9 mouse cellular contexts compared by ENCODE assay signal in the genomic region with DNA sequence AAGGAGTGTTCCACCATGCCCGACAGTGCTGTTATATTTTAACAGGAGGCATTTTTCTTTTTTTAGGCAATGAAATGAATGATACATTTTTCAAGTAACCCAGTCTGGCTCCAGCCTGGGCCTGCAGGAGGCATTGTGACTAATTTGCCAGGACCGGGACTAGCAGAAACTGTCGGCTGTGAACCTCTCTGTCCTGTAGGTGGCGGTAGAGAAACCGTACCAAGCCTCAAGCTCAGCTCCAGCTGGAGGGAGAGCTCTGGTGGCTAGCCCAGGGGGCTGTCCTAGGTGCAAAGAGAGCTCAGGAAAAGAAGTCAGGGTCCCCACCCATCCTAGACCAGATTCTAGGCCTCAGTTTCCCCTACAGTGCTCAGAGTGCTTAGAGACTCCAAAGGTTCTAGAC. TPM values are rescaled to one million over a fixed set of nuclear protein-coding genes. Genes with fewer than 3 reads are reported as not detected.
A peak's percentile ranks its signal among the peaks of the same experiment; 100 is the strongest.
DNase-seq lines count a peak whose midpoint lies in the region; ATAC-seq and TF ChIP-seq lines count a peak whose summit lies in the region.
"Had no signal": no experiment of that assay in that cellular context is flagged by ENCODE, and none has a peak within 500 bp of the region (broad histone marks: within the 10 kb centered on the region; RNA-seq: fewer than 3 reads in every experiment).

No protein-coding gene starts in this region.

- H3K27me3 ChIP-seq in embryonic facial prominence, embryonic 11.5 days (ENCODE audit: control insufficient read depth, insufficient read depth, low read length), result no peaks in the 10 kb centered on the region
- no peaks in the 10 kb centered on the region for H3K27me3 ChIP-seq in kidney, embryonic 15.5 days
- no peaks in the 10 kb centered on the region for H3K27me3 ChIP-seq in liver, adult 2 months (ENCODE audit: control insufficient read depth, insufficient read depth, low read length)
- H3K27me3 ChIP-seq in neural tube, embryonic 13.5 days, result no peaks in the 10 kb centered on the region

- no peaks in the 10 kb centered on the region for H3K36me3 ChIP-seq in embryonic facial prominence, embryonic 11.5 days (replicated peaks; ENCODE audit: control insufficient read depth, insufficient read depth, low read depth, low read length)
- no peaks in the 10 kb centered on the region for H3K36me3 ChIP-seq in kidney, embryonic 15.5 days
- no peaks in the 10 kb centered on the region for H3K36me3 ChIP-seq in liver, adult 2 months (ENCODE audit: control insufficient read depth, insufficient read depth, low read length)
- no peaks in the 10 kb centered on the region for H3K36me3 ChIP-seq in neural tube, embryonic 13.5 days

- peak; percentile 95 for TF ChIP-seq CTCF in liver, adult 2 months (IDR thresholded peaks at IDR 0.05; ENCODE audit: low read depth, low read length)

- no peak overlapping the region for H3K27ac ChIP-seq in embryonic facial prominence, embryonic 11.5 days (replicated peaks; ENCODE audit: low read depth, low read length)
- no peak overlapping the region for H3K27ac ChIP-seq in kidney, embryonic 15.5 days
- H3K27ac ChIP-seq in liver, adult 2 months (replicated peaks; ENCODE audit: insufficient read depth, low read depth, low read length), result no peak overlapping the region
- no peak overlapping the region for H3K27ac ChIP-seq in neural tube, embryonic 13.5 days (replicated peaks)

- H3K9ac ChIP-seq in embryonic facial prominence, embryonic 11.5 days (replicated peaks; ENCODE audit: low read length), result no peak overlapping the region
- H3K9ac ChIP-seq in kidney, embryonic 15.5 days, result no peak overlapping the region
- H3K9ac ChIP-seq in liver, adult 2 months (ENCODE audit: low read depth, low read length), result no peak overlapping the region
- H3K9ac ChIP-seq in neural tube, embryonic 13.5 days, result 0 out of 2 replicates have a peak overlapping the region, but pooled peaks have one; percentile 22

- H3K4me2 ChIP-seq in embryonic facial prominence, embryonic 11.5 days (ENCODE audit: low read depth, low read length), result no peak overlapping the region
- no peak overlapping the region for H3K4me2 ChIP-seq in kidney, embryonic 15.5 days
- no peak overlapping the region for H3K4me2 ChIP-seq in neural tube, embryonic 13.5 days

- no peak overlapping the region for H3K4me3 ChIP-seq in embryonic facial prominence, embryonic 11.5 days (ENCODE audit: low read depth, low read length)
- no peak overlapping the region for H3K4me3 ChIP-seq in kidney, embryonic 15.5 days (replicated peaks)
- H3K4me3 ChIP-seq in liver, adult 2 months (ENCODE audit: insufficient read depth, low read depth, low read length), result no peak overlapping the region
- no peak overlapping the region for H3K4me3 ChIP-seq in neural tube, embryonic 13.5 days
- H3K4me3 ChIP-seq: erythroblast, embryonic 14.5 days had no signal

- no peaks in the 10 kb centered on the region for H3K79me2 ChIP-seq in liver, adult 2 months (ENCODE audit: control insufficient read depth, insufficient read depth, low read length)

- peak; percentile 87 for DNase-seq in CD4-positive helper T cell, adult 2 months (ENCODE audit: low read depth, low spot score)
- DNase-seq in adrenal gland, postnatal 25 days, result peak; percentile 73
- DNase-seq in embryonic facial prominence, embryonic 11.5 days (ENCODE audit: low spot score), result peak; percentile 95
- DNase-seq in heart, adult 8-10 months (ENCODE audit: low spot score), result peak; percentile 90
- peak; percentile 69 for DNase-seq in liver, adult 2 months (ENCODE audit: extremely low read depth, low read depth, low spot score)
- DNase-seq in telencephalon, adult 2 months (ENCODE audit: low read depth, low spot score), result peak; percentile 60

- WGBS in embryonic facial prominence, embryonic 11.5 days, result 3% methylated on average over 5 of the region's 5 CpGs
- WGBS in kidney, embryonic 15.5 days, result 2% methylated on average over 5 of the region's 5 CpGs
- WGBS in liver, adult 2 months, result 0% methylated on average over 5 of the region's 5 CpGs
- WGBS in neural tube, embryonic 13.5 days, result 4% methylated on average over 5 of the region's 5 CpGs

- H3K4me1 ChIP-seq in embryonic facial prominence, embryonic 11.5 days (ENCODE audit: control insufficient read depth, insufficient read depth, low read length), result no peaks in the 10 kb centered on the region
- H3K4me1 ChIP-seq in kidney, embryonic 15.5 days, result peaks cover 10% of the 10 kb centered on the region
- peaks cover 3% of the 10 kb centered on the region; the same call in 1 of the 2 replicates for H3K4me1 ChIP-seq in liver, adult 2 months (ENCODE audit: control insufficient read depth, insufficient read depth, low read length)
- no peaks in the 10 kb centered on the region for H3K4me1 ChIP-seq in neural tube, embryonic 13.5 days (replicated peaks)

- no peaks in the 10 kb centered on the region for H3K9me3 ChIP-seq in embryonic facial prominence, embryonic 11.5 days (replicated peaks; ENCODE audit: control insufficient read depth, low read length)
- no peaks in the 10 kb centered on the region for H3K9me3 ChIP-seq in kidney, embryonic 15.5 days (replicated peaks)
- H3K9me3 ChIP-seq in neural tube, embryonic 13.5 days, result no peaks in the 10 kb centered on the region

- TF ChIP-seq POLR2A in liver, adult 2 months (IDR thresholded peaks at IDR 0.05; ENCODE audit: extremely low read depth, insufficient read depth, low read length), result no peak

- no peak for ATAC-seq in embryonic facial prominence, embryonic 11.5 days (replicated peaks; ENCODE audit: insufficient number of reproducible peaks, low FRiP score, low TSS enrichment, low read depth)
- 0 out of 2 replicates have a peak, but pooled peaks have one; percentile 17 for ATAC-seq in kidney, embryonic 15.5 days (replicated peaks; ENCODE audit: low FRiP score)
- ATAC-seq in neural tube, embryonic 13.5 days (ENCODE audit: low read depth), result peak; percentile 55

RNA-seq across cellular contexts. Expression of gene Slc25a25, which starts 37.4 kb away (rescaled TPM):
- total RNA-seq in adrenal gland, postnatal 25 days (2021), result 16.4 and 28.0 TPM in 2 replicates
- polyA plus RNA-seq in embryonic facial prominence, embryonic 11.5 days (2014; fragmentation: Nextera tagmentation; extraction: Ambion mirVana), result 20.6 and 21.7 TPM in 2 replicates
- 1 to 10 TPM; 6.4 to 7.8 (median 7.0) TPM for total RNA-seq in heart, adult 8-10 months (2022)
- polyA plus RNA-seq in kidney, embryonic 15.5 days (2015; fragmentation: Nextera tagmentation; extraction: Ambion mirVana), result 20.4 and 20.7 TPM in 2 replicates
- total RNA-seq in liver, adult 2 months (2014; rRNA removed), result 40.0 and 41.9 TPM in 2 replicates
- 57.9 and 124 TPM in 2 replicates for polyA plus RNA-seq in liver, adult 2 months (2012; rRNA removed)
- 49.8 and 49.9 TPM in 2 replicates for polyA plus RNA-seq in neural tube, embryonic 13.5 days (2015; fragmentation: Nextera tagmentation; extraction: Ambion mirVana)

RNA-seq across cellular contexts. Expression of gene Naif1, which starts 38.4 kb away (rescaled TPM):
- 5.5 and 5.6 TPM in 2 replicates for total RNA-seq in adrenal gland, postnatal 25 days (2021)
- 5.0 and 6.0 TPM in 2 replicates for polyA plus RNA-seq in embryonic facial prominence, embryonic 11.5 days (2014; fragmentation: Nextera tagmentation; extraction: Ambion mirVana)
- 1 to 10 TPM; 3.4 to 4.4 (median 3.5) TPM for total RNA-seq in heart, adult 8-10 months (2022)
- 6.3 and 6.8 TPM in 2 replicates for polyA plus RNA-seq in kidney, embryonic 15.5 days (2015; fragmentation: Nextera tagmentation; extraction: Ambion mirVana)
- total RNA-seq in liver, adult 2 months (2014; rRNA removed), result 0.67 and 0.83 TPM in 2 replicates
- 2.9 and 3.0 TPM in 2 replicates for polyA plus RNA-seq in liver, adult 2 months (2012; rRNA removed)
- polyA plus RNA-seq in neural tube, embryonic 13.5 days (2015; fragmentation: Nextera tagmentation; extraction: Ambion mirVana), result 5.1 and 5.6 TPM in 2 replicates

RNA-seq across cellular contexts. Expression of gene Fam102a, which starts 46.5 kb away (rescaled TPM):
- total RNA-seq in adrenal gland, postnatal 25 days (2021), result 32.3 and 35.5 TPM in 2 replicates
- 10.2 and 11.7 TPM in 2 replicates for polyA plus RNA-seq in embryonic facial prominence, embryonic 11.5 days (2014; fragmentation: Nextera tagmentation; extraction: Ambion mirVana)
- 10 to 100 TPM in 1 of 4 experiments, 1 to 10 TPM in 3; 6.8 to 10.9 (median 8.6) TPM for total RNA-seq in heart, adult 8-10 months (2022)
- 14.5 and 15.0 TPM in 2 replicates for polyA plus RNA-seq in kidney, embryonic 15.5 days (2015; fragmentation: Nextera tagmentation; extraction: Ambion mirVana)
- 7.0 and 7.2 TPM in 2 replicates for total RNA-seq in liver, adult 2 months (2014; rRNA removed)
- polyA plus RNA-seq in liver, adult 2 months (2012; rRNA removed), result 10.5 and 11.0 TPM in 2 replicates
- polyA plus RNA-seq in neural tube, embryonic 13.5 days (2015; fragmentation: Nextera tagmentation; extraction: Ambion mirVana), result 7.9 and 9.1 TPM in 2 replicates
